Mouse (Mus musculus): ENCODE measurements at regions not wholly inside any gene's neighbourhood (a gene's known extent, or its start where the extent isn't known, plus 50 kb on each side); places are given as distances from the start of the nearest gene placed in this dataset.
A peak's percentile ranks its signal among the peaks of the same experiment; 100 is the strongest.
"Not testable (repeated sequence)": the region's sequence is repeated elsewhere in the genome, so short reads cannot be mapped to it uniquely, and the experiment has no call there.

DNA sequence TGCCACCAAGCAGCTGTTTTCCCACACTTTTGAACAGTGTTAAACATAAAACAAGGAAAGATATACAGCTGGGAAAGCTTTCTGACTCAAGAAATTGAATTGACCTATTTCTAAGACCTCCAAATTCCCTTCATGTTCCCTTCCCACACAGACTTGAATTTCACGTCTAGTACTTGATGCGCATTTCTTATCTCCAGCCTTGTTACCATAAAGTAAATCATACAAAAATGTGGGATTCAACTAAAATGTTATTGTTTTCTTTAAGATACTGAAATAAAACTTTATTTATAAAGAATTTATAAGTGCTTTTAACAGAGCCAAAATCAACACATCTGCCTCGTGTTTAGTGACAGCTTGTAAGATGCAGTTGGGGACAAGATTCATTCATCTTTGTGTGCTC lies 289.7 kb downstream of the Pros1 start:
- Histone ChIP-seq H3K4me1 (ENCODE audit: control insufficient read depth, insufficient read depth, low read length) (no peaks in the 10 kb centered on the region), H3K9ac (ENCODE audit: low read depth, low read length) (no peak overlapping the region), H3K36me3 (ENCODE audit: control insufficient read depth, insufficient read depth, low read length) (no peaks in the 10 kb centered on the region), H3K27me3 (ENCODE audit: control insufficient read depth, insufficient read depth, low read depth, low read length) (no peaks in the 10 kb centered on the region), H3K9me3 (replicated peaks; ENCODE audit: control insufficient read depth, low read length, poor library complexity, severe bottlenecking) (no peaks in the 10 kb centered on the region), H3K4me3 (ENCODE audit: low read depth, low read length) (no peak overlapping the region), H3K27ac (ENCODE audit: low read length) (no peak overlapping the region), H3K4me2 (ENCODE audit: low read length) (no peak overlapping the region)
- 80% methylated on average over 3 of the region's 3 CpGs for WGBS
- no peak for ATAC-seq

DNA sequence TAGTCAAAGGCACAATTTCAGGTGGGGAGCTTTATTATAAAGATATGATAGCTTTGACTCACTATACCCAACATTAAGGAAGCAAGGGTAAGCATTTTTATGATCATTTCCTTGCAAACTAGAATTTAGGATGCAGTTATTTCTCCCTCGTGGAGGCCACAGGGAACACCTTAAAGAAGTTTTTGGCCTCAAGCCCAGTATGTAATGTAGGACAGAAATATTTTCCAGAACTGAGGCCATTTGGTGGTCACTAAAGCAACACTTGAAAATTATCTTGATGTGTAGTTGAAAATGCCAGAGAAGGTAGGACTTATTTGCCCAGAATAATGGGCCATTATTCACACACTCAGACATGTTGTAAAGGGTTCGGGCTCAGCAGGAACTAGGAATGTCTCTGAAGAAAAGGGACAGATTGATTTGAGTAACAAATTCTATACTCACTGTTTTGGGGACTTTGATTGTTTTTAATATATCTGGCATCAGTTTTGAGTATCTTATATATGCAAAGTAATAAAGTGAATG lies 301.3 kb downstream of the Pros1 start:
- Histone ChIP-seq H3K4me2 (ENCODE audit: low read length) (no peak overlapping the region), H3K27ac (ENCODE audit: low read length) (no peak overlapping the region), H3K27me3 (ENCODE audit: control insufficient read depth, insufficient read depth, low read depth, low read length) (no peaks in the 10 kb centered on the region), H3K36me3 (ENCODE audit: control insufficient read depth, insufficient read depth, low read length) (no peaks in the 10 kb centered on the region), H3K9me3 (replicated peaks; ENCODE audit: control insufficient read depth, low read length, poor library complexity, severe bottlenecking) (no peaks in the 10 kb centered on the region), H3K9ac (ENCODE audit: low read depth, low read length) (no peak overlapping the region), H3K4me1 (ENCODE audit: control insufficient read depth, insufficient read depth, low read length) (no peaks in the 10 kb centered on the region), H3K4me3 (ENCODE audit: low read depth, low read length) (no peak overlapping the region)
- ATAC-seq, result no peak
- 80% methylated on average over 2 of the region's 2 CpGs for WGBS

DNA sequence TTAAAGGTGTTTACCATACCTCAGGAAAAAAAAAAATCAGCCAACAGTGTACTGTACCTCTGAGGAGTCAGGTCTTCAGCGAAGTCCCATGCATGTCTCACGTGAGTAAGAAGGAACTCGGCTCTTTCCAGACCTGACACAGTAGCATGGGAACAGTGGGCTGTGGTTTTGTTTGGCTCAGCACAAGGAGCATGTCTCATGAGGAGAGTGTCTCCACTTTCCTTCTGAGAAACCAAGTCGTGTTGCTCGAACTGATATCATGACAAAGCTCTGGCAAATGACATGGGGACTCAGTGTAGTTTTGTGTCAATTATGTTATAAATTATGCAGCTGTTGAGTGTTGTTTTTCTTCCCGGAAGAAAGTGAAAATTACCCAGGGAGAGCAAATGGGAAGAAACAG lies 316.0 kb downstream of the Pros1 start:
- Histone ChIP-seq H3K27me3 (ENCODE audit: control insufficient read depth, insufficient read depth, low read depth, low read length) (no peaks in the 10 kb centered on the region), H3K4me1 (ENCODE audit: control insufficient read depth, insufficient read depth, low read length) (no peaks in the 10 kb centered on the region), H3K4me3 (ENCODE audit: low read depth, low read length) (no peak overlapping the region), H3K4me2 (ENCODE audit: low read length) (no peak overlapping the region), H3K9ac (ENCODE audit: low read depth, low read length) (no peak overlapping the region), H3K9me3 (replicated peaks; ENCODE audit: control insufficient read depth, low read length, poor library complexity, severe bottlenecking) (no peaks in the 10 kb centered on the region), H3K36me3 (ENCODE audit: control insufficient read depth, insufficient read depth, low read length) (no peaks in the 10 kb centered on the region), H3K27ac (ENCODE audit: low read length) (no peak overlapping the region)
- no peak for ATAC-seq
- 80% methylated on average over 6 of the region's 6 CpGs for WGBS

DNA sequence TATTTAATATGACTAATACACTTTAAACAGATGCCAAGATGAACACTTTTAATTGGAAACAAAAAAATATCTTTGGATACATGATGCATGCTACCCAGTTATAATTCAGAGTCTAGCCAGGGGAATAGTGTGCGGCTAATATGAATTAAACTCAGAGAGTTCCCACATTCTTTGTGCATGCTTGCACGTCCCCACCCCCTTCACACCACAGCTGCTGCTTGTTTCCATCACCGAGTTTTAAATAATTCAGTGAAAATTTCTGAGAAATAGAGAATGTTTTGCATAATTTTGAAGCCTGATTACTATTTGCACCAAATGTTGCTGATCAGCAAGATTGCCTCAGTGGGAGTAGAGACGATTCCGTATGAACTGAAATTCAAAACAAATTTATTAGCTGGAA lies 325.1 kb downstream of the Pros1 start:
- H3K9ac ChIP-seq (ENCODE audit: low read depth, low read length), result no peak overlapping the region
- no peaks in the 10 kb centered on the region for H3K27me3 ChIP-seq (ENCODE audit: control insufficient read depth, insufficient read depth, low read depth, low read length)
- no peak overlapping the region for H3K27ac ChIP-seq (ENCODE audit: low read length)
- H3K4me2 ChIP-seq (ENCODE audit: low read length), result no peak overlapping the region
- no peaks in the 10 kb centered on the region for H3K9me3 ChIP-seq (replicated peaks; ENCODE audit: control insufficient read depth, low read length, poor library complexity, severe bottlenecking)
- ATAC-seq, result no peak
- H3K4me3 ChIP-seq (ENCODE audit: low read depth, low read length), result no peak overlapping the region
- no peaks in the 10 kb centered on the region for H3K36me3 ChIP-seq (ENCODE audit: control insufficient read depth, insufficient read depth, low read length)
- WGBS, result 60% methylated on average over 5 of the region's 5 CpGs
- no peaks in the 10 kb centered on the region for H3K4me1 ChIP-seq (ENCODE audit: control insufficient read depth, insufficient read depth, low read length)

DNA sequence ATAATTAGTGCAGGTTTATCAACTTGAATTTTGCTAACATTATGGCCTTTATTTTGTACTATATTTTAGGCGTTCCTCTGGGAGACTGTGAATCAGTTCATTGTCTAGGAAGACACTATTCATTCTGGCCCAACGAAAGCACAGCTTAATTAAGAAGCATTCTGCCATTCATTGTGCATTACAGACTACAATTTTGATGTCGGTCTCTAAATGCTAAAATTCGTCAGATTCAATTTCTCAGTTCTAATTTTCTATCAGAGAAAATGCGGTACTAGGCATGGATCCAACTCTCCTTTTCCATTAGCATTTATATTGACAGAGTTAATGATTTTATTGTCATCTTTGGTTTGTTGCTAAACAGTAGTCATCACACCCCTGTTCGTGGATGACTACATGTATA lies 337.1 kb downstream of the Pros1 start:
- no peak overlapping the region for H3K4me2 ChIP-seq (ENCODE audit: low read length)
- 52% methylated on average over 6 of the region's 6 CpGs for whole genome bisulfite sequencing
- no peak overlapping the region for H3K4me3 ChIP-seq (ENCODE audit: low read depth, low read length)
- H3K9ac ChIP-seq (ENCODE audit: low read depth, low read length), result no peak overlapping the region
- H3K27ac ChIP-seq (ENCODE audit: low read length), result no peak overlapping the region
- no peaks in the 10 kb centered on the region for H3K4me1 ChIP-seq (ENCODE audit: control insufficient read depth, insufficient read depth, low read length)
- no peak for ATAC-seq
- H3K36me3 ChIP-seq (ENCODE audit: control insufficient read depth, insufficient read depth, low read length), result no peaks in the 10 kb centered on the region
- no peaks in the 10 kb centered on the region for H3K9me3 ChIP-seq (replicated peaks; ENCODE audit: control insufficient read depth, low read length, poor library complexity, severe bottlenecking)
- H3K27me3 ChIP-seq (ENCODE audit: control insufficient read depth, insufficient read depth, low read depth, low read length), result no peaks in the 10 kb centered on the region

DNA sequence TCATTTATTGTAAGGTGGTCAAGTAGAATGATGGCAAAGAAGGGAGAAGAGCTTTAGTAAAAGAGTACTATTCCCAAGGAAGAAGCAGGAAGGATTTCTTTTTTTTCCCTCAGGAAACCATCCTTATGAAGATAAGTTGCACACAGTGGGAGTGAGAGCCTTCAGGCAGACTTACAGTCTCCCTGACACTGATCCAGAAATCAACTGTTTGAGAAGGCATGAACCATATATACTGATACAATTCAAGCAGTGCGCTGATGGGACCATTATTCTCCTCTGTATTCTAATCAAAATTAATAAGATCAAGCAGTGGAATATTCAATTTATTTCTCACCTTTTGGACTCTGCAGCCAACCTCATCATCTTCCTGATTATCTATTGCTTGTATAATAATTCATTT lies 337.5 kb downstream of the Pros1 start:
- H3K9ac ChIP-seq (ENCODE audit: low read depth, low read length), result no peak overlapping the region
- ATAC-seq, result 0 out of 2 replicates have a peak, but pooled peaks have one; percentile 28
- no peaks in the 10 kb centered on the region for H3K27me3 ChIP-seq (ENCODE audit: control insufficient read depth, insufficient read depth, low read depth, low read length)
- H3K27ac ChIP-seq (ENCODE audit: low read length), result no peak overlapping the region
- no peak overlapping the region for H3K4me2 ChIP-seq (ENCODE audit: low read length)
- H3K4me3 ChIP-seq (ENCODE audit: low read depth, low read length), result no peak overlapping the region
- no peaks in the 10 kb centered on the region for H3K36me3 ChIP-seq (ENCODE audit: control insufficient read depth, insufficient read depth, low read length)
- WGBS, result 83% methylated on average over 1 of the region's 1 CpGs
- H3K4me1 ChIP-seq (ENCODE audit: control insufficient read depth, insufficient read depth, low read length), result no peaks in the 10 kb centered on the region
- H3K9me3 ChIP-seq (replicated peaks; ENCODE audit: control insufficient read depth, low read length, poor library complexity, severe bottlenecking), result no peaks in the 10 kb centered on the region

DNA sequence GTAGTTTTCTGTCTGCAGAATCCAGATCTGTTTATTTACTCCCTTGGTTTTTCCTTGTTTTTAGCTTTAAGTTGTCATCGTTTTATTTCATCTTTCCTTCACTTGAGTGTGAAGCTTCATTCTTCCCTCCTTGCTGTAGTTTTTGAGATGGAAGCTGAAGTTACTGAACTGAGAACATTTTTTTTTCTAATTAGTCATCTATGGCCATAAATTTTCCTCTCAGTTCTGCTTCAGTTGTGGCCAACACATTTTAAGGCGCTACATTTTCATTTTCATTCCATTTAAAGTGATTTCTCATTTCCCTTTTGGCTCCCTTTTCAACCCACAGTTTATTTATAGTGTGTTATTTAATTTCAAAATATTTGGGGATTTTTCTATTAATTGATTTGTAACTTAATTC lies 340.5 kb downstream of the Pros1 start:
- Histone ChIP-seq H3K9ac (ENCODE audit: low read depth, low read length) (no peak overlapping the region), H3K4me1 (ENCODE audit: control insufficient read depth, insufficient read depth, low read length) (no peaks in the 10 kb centered on the region), H3K4me2 (ENCODE audit: low read length) (no peak overlapping the region), H3K27ac (ENCODE audit: low read length) (no peak overlapping the region), H3K36me3 (ENCODE audit: control insufficient read depth, insufficient read depth, low read length) (no peaks in the 10 kb centered on the region), H3K9me3 (replicated peaks; ENCODE audit: control insufficient read depth, low read length, poor library complexity, severe bottlenecking) (no peaks in the 10 kb centered on the region), H3K27me3 (ENCODE audit: control insufficient read depth, insufficient read depth, low read depth, low read length) (no peaks in the 10 kb centered on the region), H3K4me3 (ENCODE audit: low read depth, low read length) (no peak overlapping the region)
- no peak for ATAC-seq
- WGBS, result 91% methylated on average over 2 of the region's 2 CpGs

DNA sequence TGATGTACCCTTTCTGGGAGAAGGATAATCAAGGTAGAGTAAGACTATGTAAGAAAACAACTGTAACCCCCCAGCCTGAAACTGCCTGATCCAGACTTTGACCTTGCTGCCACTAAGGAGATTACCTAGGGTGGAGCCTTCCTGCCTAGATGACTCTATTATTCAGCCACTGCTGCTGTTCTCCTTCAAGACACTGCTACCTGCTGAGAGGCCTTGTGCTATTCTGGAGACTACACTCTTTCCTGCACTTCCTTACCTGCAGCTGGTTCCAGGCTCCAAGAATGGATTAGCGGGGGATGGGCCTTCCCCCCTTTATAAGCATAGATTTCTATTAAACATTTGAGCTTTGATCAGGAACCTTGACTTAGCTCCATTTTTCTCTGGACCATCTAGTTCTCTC lies 359.4 kb downstream of the Pros1 start:
- ATAC-seq; H3K9me3 ChIP-seq (replicated peaks; ENCODE audit: control insufficient read depth, low read length, poor library complexity, severe bottlenecking); H3K27me3 ChIP-seq (ENCODE audit: control insufficient read depth, insufficient read depth, low read depth, low read length); H3K4me2 ChIP-seq (ENCODE audit: low read length); H3K9ac ChIP-seq (ENCODE audit: low read depth, low read length); H3K4me3 ChIP-seq (ENCODE audit: low read depth, low read length); H3K27ac ChIP-seq (ENCODE audit: low read length); H3K4me1 ChIP-seq (ENCODE audit: control insufficient read depth, insufficient read depth, low read length); H3K36me3 ChIP-seq (ENCODE audit: control insufficient read depth, insufficient read depth, low read length): not testable (repeated sequence)
- WGBS, result 82% methylated on average over 1 of the region's 1 CpGs

DNA sequence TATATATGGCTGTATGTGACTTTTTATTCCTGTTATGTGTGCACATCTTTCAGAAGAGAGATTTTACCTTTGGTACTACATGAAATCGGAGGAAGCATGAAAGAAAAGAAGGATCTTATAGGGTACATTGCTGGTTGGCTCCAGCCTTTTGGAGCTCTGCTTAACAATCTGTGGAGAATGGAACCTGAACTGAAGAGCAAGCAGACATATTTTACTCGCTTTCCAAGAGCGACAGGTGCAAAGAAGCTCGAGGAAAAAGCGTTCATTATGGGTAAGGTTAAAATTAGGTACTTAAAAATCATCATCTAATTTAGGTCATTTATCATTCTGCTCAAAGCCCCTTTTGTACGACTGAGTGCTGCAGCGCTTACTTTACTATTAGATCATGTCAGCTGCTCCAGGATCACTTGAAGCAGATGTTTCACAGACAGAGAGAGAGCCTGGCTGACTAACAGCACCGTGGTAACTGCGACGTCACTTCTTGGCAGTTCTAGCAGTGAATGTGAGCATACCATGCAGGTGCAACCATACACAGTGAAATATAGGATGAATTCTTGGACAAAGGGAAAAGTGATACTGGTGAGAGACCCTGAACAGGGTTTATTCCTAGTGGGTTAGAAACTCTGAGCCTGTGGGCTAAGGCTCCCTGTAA lies 366.2 kb downstream of the Pros1 start:
- Histone ChIP-seq H3K4me2 (ENCODE audit: low read length) (peak overlapping the region; percentile 8; the same call in 1 of the 2 replicates), H3K4me3 (ENCODE audit: low read depth, low read length) (no peak overlapping the region), H3K9me3 (replicated peaks; ENCODE audit: control insufficient read depth, low read length, poor library complexity, severe bottlenecking) (no peaks in the 10 kb centered on the region), H3K4me1 (ENCODE audit: control insufficient read depth, insufficient read depth, low read length) (no peaks in the 10 kb centered on the region), H3K9ac (ENCODE audit: low read depth, low read length) (no peak overlapping the region), H3K36me3 (ENCODE audit: control insufficient read depth, insufficient read depth, low read length) (no peaks in the 10 kb centered on the region), H3K27me3 (ENCODE audit: control insufficient read depth, insufficient read depth, low read depth, low read length) (no peaks in the 10 kb centered on the region), H3K27ac (ENCODE audit: low read length) (no peak overlapping the region)
- WGBS, result 65% methylated on average over 10 of the region's 10 CpGs
- peak; percentile 54; the same call in 1 of the 2 replicates for ATAC-seq

Measured in midbrain, embryonic 16.5 days (tissue).